Mouse (Mus musculus) urinary bladder, postnatal 14 days (tissue): ENCODE measurements around the gene Mrpl16.

Source experiments
- DNase-seq: peaks from one replicate; pipeline ENCODE4 v3.0.0; 2021; ENCODE audit warnings: low spot score

Mrpl16 gene

GRCm38 (mm10) chr19:11770205-11770892 lies at the start of gene Mrpl16:
Gene Mrpl16 (plus strand): TSS chr19:11770391.
- peak; percentile 88 for DNase-seq

GRCm38 (mm10) chr19:11723870-11724269 lies 46.3 kb upstream of the Mrpl16 start:
- no peak for DNase-seq

- DNase-seq, result no peak
These were observed 45.9 kb upstream of the Mrpl16 start for GRCm38 (mm10) chr19:11724275-11724674.

- no peak for DNase-seq
These were observed 44.3 kb upstream of the Mrpl16 start for GRCm38 (mm10) chr19:11725915-11726314.

- no peak for DNase-seq
These were observed 42.9 kb upstream of the Mrpl16 start for GRCm38 (mm10) chr19:11727304-11727703.

- no peak for DNase-seq
These were observed 39.9 kb upstream of the Mrpl16 start for GRCm38 (mm10) chr19:11730278-11730677.

- DNase-seq, result no peak
These were observed 33.7 kb upstream of the Mrpl16 start for GRCm38 (mm10) chr19:11736455-11736854.

GRCm38 (mm10) chr19:11745680-11746079 lies 24.5 kb upstream of the Mrpl16 start:
- DNase-seq, result no peak

- DNase-seq, result no peak
These were observed 22.9 kb upstream of the Mrpl16 start, which contains the start of gene Gif for GRCm38 (mm10) chr19:11747298-11747697. Gene Gif (plus strand): TSS chr19:11747554.

- no peak for DNase-seq
These were observed 5.1 kb upstream of the Mrpl16 start for GRCm38 (mm10) chr19:11765059-11765458.

- no peak for DNase-seq
These were observed 3.8 kb upstream of the Mrpl16 start for GRCm38 (mm10) chr19:11766413-11766812.

- DNase-seq, result peak; percentile 21
These were observed 2.0 kb upstream of the Mrpl16 start for GRCm38 (mm10) chr19:11768163-11768562.

GRCm38 (mm10) chr19:11769257-11769920 lies 802 bp upstream of the Mrpl16 start:
- DNase-seq, result no peak

- DNase-seq, result peak; percentile 63
These were observed 7.1 kb downstream of the Mrpl16 start for GRCm38 (mm10) chr19:11777191-11777865.

- DNase-seq, result no peak
These were observed 15.4 kb downstream of the Mrpl16 start for GRCm38 (mm10) chr19:11785409-11786154.

- DNase-seq, result no peak
These were observed 17.6 kb downstream of the Mrpl16 start for GRCm38 (mm10) chr19:11787826-11788225.

GRCm38 (mm10) chr19:11788876-11789275 lies 18.7 kb downstream of the Mrpl16 start:
- DNase-seq, result no peak

- no peak for DNase-seq
These were observed 21.6 kb downstream of the Mrpl16 start for GRCm38 (mm10) chr19:11791825-11792224.

GRCm38 (mm10) chr19:11793741-11794359 lies 23.7 kb downstream of the Mrpl16 start:
- no peak for DNase-seq

- DNase-seq, result no peak
These were observed 24.3 kb downstream of the Mrpl16 start for GRCm38 (mm10) chr19:11794447-11794846.

GRCm38 (mm10) chr19:11800531-11801315 lies 30.5 kb downstream of the Mrpl16 start:
- no peak for DNase-seq
